Mouse (Mus musculus): ENCODE measurements around the gene Nccrp1.
"Not testable (repeated sequence)": the region's sequence is repeated elsewhere in the genome, so short reads cannot be mapped to it uniquely, and the experiment has no call there.

The Nccrp1 gene

DNA sequence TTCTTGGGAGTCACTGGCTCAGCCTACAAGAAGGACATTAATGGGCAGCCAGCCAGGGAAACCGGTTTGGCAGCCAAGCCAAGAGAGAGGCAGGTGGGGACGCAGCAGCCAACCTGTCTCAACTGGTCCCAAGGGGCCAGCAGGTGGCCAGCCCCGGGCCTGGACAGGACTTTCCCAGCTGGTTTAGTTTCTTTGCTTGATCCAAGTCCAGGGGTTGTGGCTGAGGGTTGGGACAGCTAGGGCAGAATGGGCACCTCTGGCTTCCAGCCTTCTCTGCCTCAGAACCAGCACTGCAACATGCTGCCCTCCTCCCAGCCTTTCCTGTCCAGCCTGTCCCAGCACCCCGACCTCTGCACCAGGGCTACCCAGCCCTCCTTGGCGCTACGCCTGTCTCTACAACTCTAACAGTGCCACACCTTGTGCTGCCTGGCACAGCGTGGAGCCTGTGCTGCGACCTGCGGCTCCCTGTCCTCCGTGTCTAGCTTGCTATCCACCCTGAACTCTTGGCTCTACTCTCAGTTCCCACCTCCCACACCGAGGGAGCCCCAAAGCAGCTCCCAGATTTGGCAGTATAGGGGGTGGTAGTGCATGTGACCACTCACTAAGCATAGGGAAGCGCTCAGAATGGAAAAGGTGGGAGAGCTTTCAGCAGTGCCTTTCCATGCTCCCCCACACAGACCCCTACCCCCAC is 23.4 kb upstream of the Nccrp1 start:
- in situ Hi-C loops (cut with MboI, MseI), result no loop called here

- in situ Hi-C loops (cut with MboI, MseI), result loop anchor here in 1 of 2 experiments (5.0 kb wide), 1 partner anchor 34 kb away; no protein-coding TSS in a partner anchor
Observed at GRCm38 (mm10) chr7:28568253-28568652, 21.2 kb upstream of the Nccrp1 start.

DNA sequence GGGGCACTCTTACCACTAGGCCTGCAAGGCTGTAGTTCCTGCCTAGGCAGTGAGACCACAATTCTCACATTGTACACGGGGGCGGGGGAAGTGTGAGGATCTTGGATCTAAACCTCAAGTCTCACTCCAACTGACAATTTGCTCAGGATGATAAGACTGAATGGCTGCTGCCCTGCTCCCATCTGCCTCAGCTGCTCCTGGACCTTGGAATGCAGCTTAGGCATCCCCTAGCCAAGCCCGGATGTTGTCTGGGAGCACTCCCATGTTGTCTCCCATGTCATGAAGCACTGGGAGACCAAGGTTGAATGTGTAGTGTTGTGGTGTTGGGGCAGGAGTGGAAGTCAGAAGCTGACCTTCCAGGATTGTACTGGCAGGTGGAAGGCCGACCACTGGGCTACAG is 20.5 kb upstream of the Nccrp1 start:
- in situ Hi-C loops (cut with MboI, MseI), result loop anchor here in 1 of 2 experiments (5.0 kb wide), 1 partner anchor 35 kb away; no protein-coding TSS in a partner anchor

- in situ Hi-C loops (cut with MboI, MseI), result loop anchor here in 1 of 2 experiments (5.0 kb wide), 1 partner anchor 37 kb away; no protein-coding TSS in a partner anchor
Observed at GRCm38 (mm10) chr7:28565407-28565806, 18.4 kb upstream of the Nccrp1 start.

GRCm38 (mm10) chr7:28562951-28563350 is 15.9 kb upstream of the Nccrp1 start:
- in situ Hi-C loops (cut with MboI, MseI), result no loop called here

DNA sequence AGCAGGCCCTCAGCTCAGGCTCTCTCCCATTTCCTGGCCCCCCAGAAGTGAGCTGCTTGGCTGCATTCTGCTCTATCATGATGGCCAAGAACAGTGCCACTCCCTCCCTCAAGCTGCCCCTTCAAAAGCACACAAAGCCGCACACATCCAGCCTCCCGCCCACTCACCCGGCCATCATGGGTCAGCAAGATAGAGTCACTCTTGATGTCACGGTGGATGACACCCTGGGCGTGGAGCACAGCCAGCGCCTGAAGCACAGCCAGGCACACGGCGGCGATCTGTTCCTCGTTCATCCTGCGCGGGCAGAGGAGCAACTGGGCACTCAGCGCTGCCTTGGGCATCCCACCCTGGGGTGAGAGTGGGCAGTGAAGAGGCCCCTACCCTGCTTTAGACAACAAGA is 15.3 kb upstream of the Nccrp1 start:
- in situ Hi-C loops (cut with MboI, MseI), result no loop called here

DNA sequence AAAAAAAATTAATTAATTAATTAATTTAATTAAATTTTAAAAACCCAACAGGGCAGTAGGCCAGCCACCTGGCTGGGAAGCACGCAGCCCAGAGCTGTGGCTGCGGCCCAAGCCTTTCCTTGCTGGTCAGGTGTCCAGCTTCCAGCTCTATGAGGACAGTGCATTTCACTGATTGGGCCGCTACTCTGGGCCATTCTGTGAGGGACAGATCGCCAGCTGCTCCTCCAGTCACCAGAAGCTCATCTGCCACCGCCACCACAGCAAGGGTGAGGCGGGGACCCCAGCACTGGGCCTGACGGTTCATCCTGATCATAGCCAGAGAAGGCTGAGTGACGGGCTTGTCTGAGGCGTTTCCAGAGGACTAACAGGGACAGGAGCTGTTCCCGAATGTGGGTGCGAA is 14.9 kb upstream of the Nccrp1 start:
- in situ Hi-C loops (cut with MboI, MseI), result no loop called here

DNA sequence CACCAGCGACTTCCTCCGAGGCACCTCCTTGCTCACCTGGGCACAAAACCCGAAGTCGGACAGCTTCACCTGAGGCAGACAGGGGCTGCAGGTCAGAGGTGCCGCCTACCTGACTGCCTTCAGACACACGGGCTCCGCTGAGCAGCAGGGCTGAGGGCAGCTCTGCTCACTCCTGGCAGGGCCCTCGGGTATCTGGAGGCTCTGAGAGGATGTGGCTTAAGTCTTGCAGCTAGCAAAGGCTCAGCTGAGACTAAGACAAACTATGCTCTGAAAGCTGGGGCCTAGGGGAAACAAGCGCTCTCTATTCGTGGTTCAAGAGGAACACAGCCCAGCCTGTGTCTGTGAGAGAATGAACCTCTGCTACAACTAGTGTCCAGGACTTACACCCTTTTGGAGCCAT is 13.8 kb upstream of the Nccrp1 start:
- in situ Hi-C loops (cut with MboI, MseI), result no loop called here

DNA sequence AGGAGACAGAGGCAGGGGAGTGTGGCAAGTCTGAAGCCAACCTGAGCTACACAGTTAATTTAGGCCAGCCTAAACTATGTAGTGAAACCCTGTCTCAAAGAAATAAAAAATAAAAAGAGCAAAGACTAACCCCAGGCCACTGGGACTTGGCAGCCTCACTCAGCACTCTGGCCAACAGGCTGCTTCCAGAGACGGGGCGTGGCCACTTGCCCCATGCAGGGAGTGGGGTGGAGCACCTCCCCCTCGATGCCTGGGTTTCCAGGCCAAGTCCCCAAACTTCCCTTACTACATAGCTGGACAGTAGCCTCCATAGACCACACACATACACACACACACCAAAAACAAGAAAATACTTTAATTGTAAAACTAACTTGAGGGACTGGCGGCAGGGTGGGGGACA is 11.4 kb upstream of the Nccrp1 start:
- in situ Hi-C loops (cut with MboI, MseI), result no loop called here

GRCm38 (mm10) chr7:28557708-28558107 is 10.7 kb upstream of the Nccrp1 start:
- in situ Hi-C loops (cut with MboI, MseI), result no loop called here

GRCm38 (mm10) chr7:28557069-28557468 is 10.0 kb upstream of the Nccrp1 start:
- in situ Hi-C loops (cut with MboI, MseI), result no loop called here

DNA sequence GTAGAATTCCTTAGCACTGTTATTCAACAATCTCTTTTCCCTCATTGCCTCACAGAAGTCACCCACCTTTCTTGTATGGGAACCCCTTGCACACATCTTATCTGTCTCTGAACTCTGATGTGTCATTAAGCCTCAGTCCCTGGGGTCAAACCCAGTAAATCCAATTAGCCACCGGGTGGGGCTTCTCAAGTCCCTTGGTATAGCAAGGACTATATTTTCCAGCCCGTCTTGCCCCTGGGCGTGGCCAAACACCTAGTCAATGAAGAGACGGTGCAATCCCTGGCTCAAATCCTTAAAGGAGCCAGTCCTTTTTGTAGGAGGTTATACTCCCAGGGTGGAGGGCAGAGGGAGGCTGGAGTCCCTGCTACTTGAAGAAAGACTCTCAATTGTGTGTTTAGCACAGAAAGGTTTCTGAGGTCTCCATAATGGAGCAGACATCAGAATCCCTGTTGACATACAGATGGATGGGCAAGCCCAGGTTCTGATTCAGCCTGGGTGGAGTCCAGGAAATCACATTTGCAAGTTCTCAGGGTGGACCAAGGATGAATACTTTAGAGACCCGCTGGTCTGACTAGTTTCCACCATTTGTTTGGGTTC is 9.0 kb upstream of the Nccrp1 start:
- in situ Hi-C loops (cut with MboI, MseI), result no loop called here

DNA sequence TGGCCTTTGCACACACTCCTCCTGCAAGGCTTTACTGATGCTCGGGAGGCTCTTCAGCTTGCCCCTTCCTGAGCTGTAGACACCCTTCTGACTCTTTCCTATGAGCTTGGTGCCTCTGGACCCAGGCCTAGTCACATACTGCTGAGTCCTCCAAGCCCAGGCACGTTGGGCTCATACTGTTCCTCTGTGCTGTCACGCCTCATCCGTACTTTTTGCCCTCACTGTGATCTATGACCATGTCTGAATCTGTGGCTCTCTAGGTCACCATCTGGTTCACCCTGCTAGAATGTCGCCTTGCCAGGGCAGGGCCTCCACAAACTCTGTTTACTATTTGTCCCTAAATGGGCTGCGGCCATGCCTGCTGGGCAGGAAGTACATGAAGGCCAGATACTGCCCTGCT is 6.0 kb upstream of the Nccrp1 start:
- in situ Hi-C loops (cut with MboI, MseI), result no loop called here

- in situ Hi-C loops (cut with MboI, MseI), result no loop called here
Observed at GRCm38 (mm10) chr7:28547628-28548027, 574 bp upstream of the Nccrp1 start.

DNA sequence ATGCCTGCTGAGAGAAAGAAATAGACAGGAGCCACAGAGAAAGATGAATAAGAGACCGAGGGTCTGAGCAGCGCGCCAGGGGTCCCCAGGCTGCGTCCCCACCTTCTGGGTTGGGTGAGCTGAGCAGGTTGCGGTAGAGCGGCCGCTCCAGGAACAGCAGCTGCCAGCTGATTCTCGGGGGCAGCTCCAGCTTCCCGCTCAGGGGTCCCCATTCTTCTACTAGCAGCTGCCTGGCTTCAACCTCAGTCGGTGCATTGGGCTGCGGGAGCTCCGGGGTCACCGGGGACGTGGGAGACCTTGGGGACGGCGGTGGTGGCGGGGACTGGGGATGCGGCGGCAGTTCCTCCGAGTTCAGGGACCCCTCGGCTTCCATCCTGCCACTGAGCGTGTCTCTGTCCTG is 405 bp downstream of the Nccrp1 start:
- in situ Hi-C loops (cut with MboI, MseI), result no loop called here

DNA sequence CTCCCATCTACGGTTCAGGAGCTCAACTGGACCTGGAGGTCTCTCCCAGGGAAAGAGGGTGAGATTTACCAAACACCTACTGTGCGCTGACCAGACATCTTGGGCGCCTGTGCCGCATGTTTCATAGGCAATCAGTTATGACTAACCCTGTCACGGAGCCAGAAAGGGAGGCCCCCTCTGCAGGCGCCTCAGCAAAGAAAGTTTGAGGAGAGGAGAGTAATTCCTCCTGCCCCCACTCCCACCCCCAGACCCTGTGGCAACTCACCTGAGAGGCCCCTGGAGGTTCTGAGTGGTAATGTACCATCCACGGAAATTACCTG is 1.2 kb downstream of the Nccrp1 start:
- in situ Hi-C loops (cut with MboI, MseI), result no loop called here

- in situ Hi-C loops (cut with MboI, MseI), result no loop called here
Observed at GRCm38 (mm10) chr7:28545048-28545890, 1.8 kb downstream of the Nccrp1 start.

DNA sequence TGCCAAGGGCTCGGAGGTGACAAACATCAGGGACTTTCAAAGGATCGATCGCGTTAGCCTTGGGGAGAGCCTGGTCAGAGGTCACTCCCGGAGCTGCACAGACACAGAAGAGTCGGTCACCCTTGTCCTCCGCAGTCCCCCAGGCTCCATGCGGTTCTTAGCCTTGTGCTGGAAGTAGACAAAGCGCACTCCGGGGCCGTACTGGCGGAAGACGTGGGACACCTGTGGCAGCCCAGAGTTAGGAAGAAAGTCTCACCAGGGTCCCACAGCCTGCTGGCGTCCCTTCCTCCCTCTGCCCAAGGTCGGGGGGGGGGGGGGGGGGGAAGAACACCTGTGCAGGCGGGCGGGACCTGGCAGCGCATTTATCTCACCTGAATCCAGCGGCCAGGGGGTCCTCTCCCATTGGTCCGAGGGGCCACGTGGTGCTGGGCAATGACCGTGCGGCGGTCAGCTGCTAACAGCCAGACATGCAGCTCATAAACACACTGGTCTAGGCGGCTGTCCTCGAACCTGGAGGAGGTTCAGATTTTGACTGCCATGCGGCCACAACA is 2.9 kb downstream of the Nccrp1 start:
- in situ Hi-C loops (cut with MboI, MseI), result no loop called here

DNA sequence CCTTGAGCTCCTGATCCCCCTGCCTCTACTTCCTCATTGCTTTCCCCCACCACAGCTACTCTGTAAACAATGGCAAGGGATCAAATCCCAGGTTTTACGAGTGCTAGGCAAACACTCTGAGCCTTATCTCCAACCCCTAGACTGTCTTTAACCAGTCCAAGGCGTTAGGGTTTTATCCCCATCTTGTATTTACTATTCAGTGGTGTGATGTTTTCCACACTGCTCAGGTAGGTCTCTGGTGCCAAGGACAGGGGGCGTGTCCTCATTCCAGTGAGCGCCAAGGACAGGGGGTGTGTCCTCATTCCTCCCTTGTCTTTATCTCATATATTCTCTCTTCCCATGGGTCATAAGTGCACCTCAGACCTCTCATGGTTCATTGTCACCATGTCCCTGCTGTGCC is 6.5 kb downstream of the Nccrp1 start, which contains the start of gene Sycn:
Sycn (plus strand) TSS at position 360 of the 400 bp plus-strand sequence.
- in situ Hi-C loops (cut with MboI, MseI), result no loop called here

DNA sequence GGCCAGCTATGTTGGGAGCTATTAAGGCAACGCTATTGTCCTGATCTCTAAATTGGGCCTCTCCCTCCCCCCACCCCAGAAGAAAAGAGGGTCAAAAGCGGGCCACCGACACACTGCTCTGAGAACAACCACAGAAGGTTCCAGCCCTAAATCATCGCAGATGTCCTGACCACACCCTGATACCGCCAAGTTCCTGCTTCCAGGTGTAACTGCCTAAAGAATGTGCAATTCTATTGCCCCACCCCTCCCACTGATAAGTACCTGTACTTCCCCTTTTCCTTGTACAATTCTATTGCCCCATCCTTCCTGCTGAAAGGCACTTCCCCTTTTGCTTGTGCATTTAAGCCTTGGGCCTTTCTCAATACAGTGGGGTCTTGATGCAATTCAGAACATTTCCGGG is 8.2 kb downstream of the Nccrp1 start:
- in situ Hi-C loops (cut with MboI, MseI), result not testable (repeated sequence)

DNA sequence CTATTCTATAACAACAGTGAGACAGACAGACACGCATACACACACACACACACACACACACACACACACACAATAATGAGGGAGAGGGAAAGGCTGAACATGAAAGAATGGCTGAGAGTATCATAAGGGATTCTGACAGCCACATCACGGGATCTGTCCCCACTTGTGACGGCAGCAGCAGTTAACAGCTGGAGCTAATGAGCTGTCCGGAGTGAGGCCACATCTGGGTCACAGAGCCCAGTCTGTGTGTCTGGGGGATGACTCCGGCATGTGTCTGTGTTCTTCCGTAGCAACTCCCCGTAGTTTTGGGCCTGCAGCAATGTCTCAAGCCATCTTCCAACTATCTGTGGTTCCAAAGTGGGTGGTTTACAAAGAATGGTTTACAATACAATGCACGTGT is 15.0 kb downstream of the Nccrp1 start:
- in situ Hi-C loops (cut with MboI, MseI), result loop anchor here in 1 of 2 experiments (5.0 kb wide), 1 partner anchor 85 kb away; no protein-coding TSS in a partner anchor

All from T-helper 17 cell (primary cell).